26 mouse cellular contexts compared by ENCODE assay signal in genomic region chr6:61115250-61115649, GRCm38 (mm10).
DNase-seq lines count a peak whose midpoint lies in the region; ATAC-seq and TF ChIP-seq lines count a peak whose summit lies in the region.
"Had no signal": no experiment of that assay in that cellular context is flagged by ENCODE, and none has a peak within 500 bp of the region (broad histone marks: within the 10 kb centered on the region; RNA-seq: fewer than 3 reads in every experiment).

No protein-coding gene starts in this region.

- WGBS in intestine, postnatal 0 days: 39% methylated on average over 1 of the region's 1 CpGs
- 65% methylated on average over 1 of the region's 1 CpGs for WGBS in midbrain, embryonic 13.5 days

- H3K4me1 ChIP-seq in CH12.LX (ENCODE audit: control insufficient read depth in 1 of 2, insufficient read depth in 2 of 2): no peaks in the 10 kb centered on the region
- H3K4me1 ChIP-seq in ES-E14 (ENCODE audit: control insufficient read depth in 2 of 2, insufficient read depth in 2 of 2, low read length in 2 of 2, poor library complexity in 1 of 2): no peaks in the 10 kb centered on the region; a peak in 1 of 4 replicates
- no peaks in the 10 kb centered on the region for H3K4me1 ChIP-seq in intestine, postnatal 0 days (replicated peaks; ENCODE audit: control insufficient read depth, insufficient read depth, low read length)
- H3K4me1 ChIP-seq in midbrain, embryonic 13.5 days (replicated peaks): no peaks in the 10 kb centered on the region
- H3K4me1 ChIP-seq: embryonic facial prominence, embryonic 12.5 days; embryonic facial prominence, embryonic 15.5 days; heart, embryonic 10.5 days; heart, embryonic 13.5 days had no signal

- DNase-seq in CH12.LX (ENCODE audit: extremely low read depth): no peak
- DNase-seq in ES-E14 (ENCODE audit: low read depth, low spot score): peak; percentile 20
- peak; percentile 63 for DNase-seq in ZHBTc4 (ENCODE audit: low read depth, low spot score)
- DNase-seq in right cerebral cortex, postnatal 10 days (ENCODE audit: low spot score in 2 of 2): no peak
- no peak for DNase-seq in right cerebral cortex, adult 2 months (ENCODE audit: low spot score in 2 of 2)
- DNase-seq: adrenal gland, postnatal 14 days; cerebellum, adult 11 months; cerebellum, adult 2 months; cerebellum, adult 9-11 months; cerebellum, postnatal 25 days; gastrocnemius, postnatal 10 days; gastrocnemius, postnatal 36 days; heart, adult 2 months; heart, postnatal 14 days; heart, postnatal 4 days; kidney, adult 11 months; kidney, adult 9 months had no signal

- H3K79me2 ChIP-seq in CH12.LX (replicated peaks; ENCODE audit: control insufficient read depth, extremely low read depth, insufficient read depth, poor library complexity, severe bottlenecking): no peaks in the 10 kb centered on the region

- H3K27me3 ChIP-seq in CH12.LX (replicated peaks): no peaks in the 10 kb centered on the region
- no peaks in the 10 kb centered on the region for H3K27me3 ChIP-seq in intestine, postnatal 0 days (replicated peaks; ENCODE audit: control insufficient read depth, insufficient read depth, low read length)
- H3K27me3 ChIP-seq in midbrain, embryonic 13.5 days: no peaks in the 10 kb centered on the region
- H3K27me3 ChIP-seq: embryonic facial prominence, embryonic 12.5 days; embryonic facial prominence, embryonic 15.5 days; heart, embryonic 13.5 days had no signal

- ATAC-seq in intestine, postnatal 0 days: peak; percentile 69; the same call in 1 of the 2 replicates
- no peak for ATAC-seq in midbrain, embryonic 13.5 days
- ATAC-seq: forebrain, embryonic 14.5 days; hindbrain, embryonic 16.5 days had no signal

- H3K4me2 ChIP-seq in CH12.LX (ENCODE audit: insufficient read depth, low read depth, poor library complexity, severe bottlenecking): no peak overlapping the region
- H3K4me2 ChIP-seq in intestine, postnatal 0 days (replicated peaks; ENCODE audit: low read depth): no peak overlapping the region
- no peak overlapping the region for H3K4me2 ChIP-seq in midbrain, embryonic 13.5 days (replicated peaks)
- H3K4me2 ChIP-seq: embryonic facial prominence, embryonic 12.5 days; embryonic facial prominence, embryonic 15.5 days; heart, embryonic 13.5 days had no signal

- no peaks in the 10 kb centered on the region for H3K36me3 ChIP-seq in CH12.LX (replicated peaks in 1 of 2; ENCODE audit: control insufficient read depth in 1 of 2, insufficient read depth in 1 of 2, low read length in 1 of 2)
- no peaks in the 10 kb centered on the region for H3K36me3 ChIP-seq in ES-E14 (ENCODE audit: control insufficient read depth, insufficient read depth, low read length, poor library complexity, severe bottlenecking)
- H3K36me3 ChIP-seq in intestine, postnatal 0 days (ENCODE audit: control insufficient read depth, insufficient read depth): no peaks in the 10 kb centered on the region
- no peaks in the 10 kb centered on the region for H3K36me3 ChIP-seq in midbrain, embryonic 13.5 days
- H3K36me3 ChIP-seq: embryonic facial prominence, embryonic 12.5 days; embryonic facial prominence, embryonic 15.5 days; G1E; heart, embryonic 10.5 days; heart, embryonic 13.5 days had no signal

- H3K9me3 ChIP-seq in CH12.LX (replicated peaks; ENCODE audit: low read length) (peaks cover 34% of the 10 kb centered on the region), ES-E14 (ENCODE audit: control insufficient read depth, insufficient read depth, low read depth, low read length) (no peaks in the 10 kb centered on the region)
- no peaks in the 10 kb centered on the region for H3K9me3 ChIP-seq in intestine, postnatal 0 days (ENCODE audit: control insufficient read depth)
- H3K9me3 ChIP-seq in midbrain, embryonic 13.5 days: no peaks in the 10 kb centered on the region
- H3K9me3 ChIP-seq: embryonic facial prominence, embryonic 12.5 days; embryonic facial prominence, embryonic 15.5 days; G1E; heart, embryonic 10.5 days; heart, embryonic 13.5 days had no signal

- H3K4me3 ChIP-seq in CH12.LX (replicated peaks in 1 of 3; ENCODE audit: low read depth in 2 of 3, low read length in 2 of 3, poor library complexity in 1 of 3) (no peak overlapping the region), ES-E14 (ENCODE audit: insufficient read depth in 1 of 2, low read depth in 1 of 2, low read length in 2 of 2, poor library complexity in 1 of 2, severe bottlenecking in 1 of 2) (no peak overlapping the region)
- H3K4me3 ChIP-seq in intestine, postnatal 0 days (ENCODE audit: low read depth, low read length): no peak overlapping the region
- no peak overlapping the region for H3K4me3 ChIP-seq in midbrain, embryonic 13.5 days (replicated peaks)
- H3K4me3 ChIP-seq: embryonic facial prominence, embryonic 12.5 days; embryonic facial prominence, embryonic 15.5 days; heart, adult 2 months; heart, embryonic 10.5 days; heart, embryonic 13.5 days had no signal

- H3K9ac ChIP-seq in CH12.LX (ENCODE audit: insufficient read depth, low read depth) (no peak overlapping the region), ES-E14 (ENCODE audit: insufficient read depth, low read depth, low read length, poor library complexity, severe bottlenecking) (no peak overlapping the region)
- H3K9ac ChIP-seq in intestine, postnatal 0 days (ENCODE audit: low read depth, low read length): no peak overlapping the region
- H3K9ac ChIP-seq in midbrain, embryonic 13.5 days (replicated peaks): no peak overlapping the region
- H3K9ac ChIP-seq: embryonic facial prominence, embryonic 12.5 days; embryonic facial prominence, embryonic 15.5 days; heart, embryonic 13.5 days had no signal

- no peak for TF ChIP-seq POLR2A in CH12.LX (IDR thresholded peaks at IDR 0.05; ENCODE audit: low read depth, low read length)

- dilution Hi-C loops in CH12.LX (cut with MboI; ENCODE audit: extremely low pct_ligation_motif_present, extremely low pct_unique_long_range_greater_than_20kb, low sequenced_read_pairs): no loop called here

- no peak for TF ChIP-seq EP300 in CH12.LX (IDR thresholded peaks at IDR 0.05; ENCODE audit: low read length)

- in situ Hi-C loops in CH12.LX (cut with MboI; ENCODE audit: low pct_ligation_motif_present, low pct_unique_long_range_greater_than_20kb, low sequenced_read_pairs): no loop called here
- in situ Hi-C loops in ES-E14 (cut with MboI; ENCODE audit: low sequenced_read_pairs in 2 of 2, unreplicated experiment in 2 of 2): no loop called here

- TF ChIP-seq CTCF in CH12.LX (conservative IDR thresholded peaks at IDR 0.05 in 1 of 2, IDR thresholded peaks at IDR 0.05 in 1 of 2; ENCODE audit: low read depth in 2 of 2, low read length in 2 of 2): no peak
- no peak for TF ChIP-seq CTCF in intestine, postnatal 0 days (IDR thresholded peaks at IDR 0.05; ENCODE audit: low read depth)

- H3K27ac ChIP-seq in CH12.LX (ENCODE audit: insufficient read depth, low read depth): no peak overlapping the region
- no peak overlapping the region for H3K27ac ChIP-seq in ES-E14 (ENCODE audit: insufficient read depth, low read depth, low read length, poor library complexity, severe bottlenecking)
- H3K27ac ChIP-seq in intestine, postnatal 0 days (ENCODE audit: low read depth, low read length): no peak overlapping the region
- H3K27ac ChIP-seq in midbrain, embryonic 13.5 days: no peak overlapping the region
- H3K27ac ChIP-seq: embryonic facial prominence, embryonic 12.5 days; embryonic facial prominence, embryonic 15.5 days; heart, adult 2 months; heart, embryonic 10.5 days; heart, embryonic 13.5 days had no signal

- no peak for TF ChIP-seq RAD21 in CH12.LX (IDR thresholded peaks at IDR 0.05; ENCODE audit: low read depth, low read length)

TF ChIP-seq in CH12.LX, 34 proteins besides CTCF, POLR2A, EP300 and RAD21:
- no peak for TF ChIP-seq HCFC1 (IDR thresholded peaks at IDR 0.05; ENCODE audit: low read depth, low read length)
- peak; percentile 64; the same call in 1 of the 2 replicates for TF ChIP-seq MAFK (IDR thresholded peaks at IDR 0.05; ENCODE audit: insufficient replicate concordance, low read length)
- no peak for TF ChIP-seq ETS1 (conservative IDR thresholded peaks at IDR 0.05; ENCODE audit: low read depth, low read length)
TF ChIP-seq in CH12.LX: peak in this region for 1.

TF ChIP-seq in ES-E14, 5 proteins besides CTCF, POLR2A, EP300 and RAD21:
- peak; percentile 99 for TF ChIP-seq MAFK (IDR thresholded peaks at IDR 0.05; ENCODE audit: insufficient read depth, low read depth, low read length)
- TF ChIP-seq ZC3H11A (IDR thresholded peaks at IDR 0.05; ENCODE audit: borderline replicate concordance, low read depth, low read length): no peak

Comparison
In these comparisons a context has a peak if more than half of its experiments do, and no peak if none do; other contexts are left out.
1. DNase-seq: peak in ES-E14 (single experiment) and ZHBTc4 (single experiment); none in CH12.LX (single experiment), right cerebral cortex, postnatal 10 days (0 of 2) and right cerebral cortex, adult 2 months (0 of 2).